Mouse (Mus musculus): ENCODE results near the gene Zfp968. TPM values are rescaled to one million over a fixed set of nuclear protein-coding genes. Genes with fewer than 3 reads are reported as not detected.
"Not testable (repeated sequence)": the region's sequence is repeated elsewhere in the genome, so short reads cannot be mapped to it uniquely, and the experiment has no call there.

The Zfp968 gene
- 1 to 10 TPM; 7.5 to 8.4 TPM for total RNA-seq (2021)
- long read RNA-seq, experiment 1, partial matches to known transcripts = 0 of 1 reads
- long read RNA-seq, experiment 1, other reads (novel, unspliced or antisense) = 1 of 1 reads
- long read RNA-seq, experiment 2, partial matches to known transcripts = 0 of 1 reads
- long read RNA-seq, experiment 2, other reads (novel, unspliced or antisense) = 0 of 1 reads

DNA sequence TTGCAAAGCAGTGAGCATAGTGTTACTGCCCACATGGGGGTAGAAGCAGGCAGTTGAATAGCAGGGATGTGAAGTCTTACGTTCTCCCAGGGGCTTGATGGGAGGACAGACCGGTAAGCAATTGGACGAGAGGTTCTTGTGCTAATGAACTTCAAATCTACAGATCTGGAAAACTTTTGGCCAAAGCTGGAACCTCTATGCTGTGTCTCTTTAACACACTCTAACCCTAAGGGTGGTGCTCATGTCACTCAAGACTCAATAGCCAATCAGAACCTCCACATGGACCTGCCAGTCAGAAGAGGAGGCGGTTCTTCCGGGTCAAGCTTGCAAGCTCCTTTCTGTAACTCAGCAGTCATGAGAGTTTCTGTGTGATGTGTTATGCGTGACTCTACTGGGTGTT is at the start of gene Zfp968:
Gene Zfp968, plus strand, starts transcription at position 301 of the 400 bp plus-strand sequence.
- not testable (repeated sequence) for DNase-seq (ENCODE audit: low spot score in 2 of 2)

DNA sequence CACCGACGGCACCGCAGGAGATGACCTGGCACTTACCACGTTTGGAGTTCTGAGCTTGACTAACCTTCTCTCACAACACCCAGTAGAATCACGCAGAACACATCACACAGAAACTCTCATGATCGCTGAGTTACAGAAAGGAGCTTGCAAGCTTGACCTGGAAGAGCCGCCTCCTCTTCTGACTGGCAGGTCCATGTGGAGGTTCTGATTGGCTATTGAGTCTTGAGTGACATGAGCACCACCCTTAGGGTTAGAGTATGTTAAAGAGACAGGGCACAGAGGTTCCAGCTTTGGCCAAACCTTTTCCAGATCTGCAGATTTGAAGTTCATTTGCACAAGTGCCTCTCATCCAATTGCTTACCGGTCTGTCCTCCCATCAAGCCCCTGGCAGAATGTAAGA is 34.1 kb upstream of the Zfp968 start, which contains the start of gene Gm4631:
Gene Gm4631, minus strand, starts transcription at position 101 of the 400 bp plus-strand sequence.
- DNase-seq (ENCODE audit: low spot score in 2 of 2) = not testable (repeated sequence)

Other genes with a start within 250 kb of the Zfp968 start
- 10 to 100 TPM; 14.0 to 16.8 TPM for gene Gm14399, start 230.4 kb upstream of the Zfp968 start, total RNA-seq (2021)
- 1 to 10 TPM in 1 of 2 experiments, under 1 TPM in 1; 0.80 to 1.4 TPM for gene Gm14443, start 196.6 kb upstream of the Zfp968 start, total RNA-seq (2021)
- 10 to 100 TPM; 52.3 to 64.9 TPM for gene Gm14391, start 165.5 kb upstream of the Zfp968 start, total RNA-seq (2021)
- 10 to 100 TPM in 1 of 2 experiments, 1 to 10 TPM in 1; 7.5 to 16.1 TPM for gene Gm14440, start 97.3 kb upstream of the Zfp968 start, total RNA-seq (2021)
- 10 to 100 TPM; 35.6 to 48.5 TPM for gene Gm4631, start 34.2 kb upstream of the Zfp968 start, total RNA-seq (2021)
- gene Gm4724, start 63.4 kb downstream of the Zfp968 start, total RNA-seq (2021) = 1 to 10 TPM; 5.6 to 7.7 TPM
- gene Zfp965, start 97.5 kb downstream of the Zfp968 start, total RNA-seq (2021) = 1 to 10 TPM; 3.9 to 4.0 TPM

Data from adrenal gland, adult 18-20 months (tissue).